Comparison of ENCODE assay signal across 9 mouse cellular contexts in genomic region chr16:33023750-33024149, GRCm38 (mm10). TPM values are rescaled to one million over a fixed set of nuclear protein-coding genes. Genes with fewer than 3 reads are reported as not detected.
DNase-seq lines count a peak whose midpoint lies in the region; ATAC-seq and TF ChIP-seq lines count a peak whose summit lies in the region.
"Had no signal": no experiment of that assay in that cellular context is flagged by ENCODE, and none has a peak within 500 bp of the region (broad histone marks: within the 10 kb centered on the region; RNA-seq: fewer than 3 reads in every experiment).

No protein-coding gene starts in this region.

- H3K79me2 ChIP-seq in CH12.LX (replicated peaks; ENCODE audit: control insufficient read depth, extremely low read depth, insufficient read depth, poor library complexity, severe bottlenecking): no peaks in the 10 kb centered on the region

- peaks cover 3 to 8% of the 10 kb centered on the region in 2 experiments; a peak in 3 of 4 replicates for H3K4me1 ChIP-seq in CH12.LX (ENCODE audit: control insufficient read depth in 1 of 2, insufficient read depth in 2 of 2)
- H3K4me1 ChIP-seq in embryonic fibroblast, embryonic 13.5 days (ENCODE audit: control insufficient read depth, insufficient read depth, low read length): no peaks in the 10 kb centered on the region
- 0 out of 2 replicates have a peak, but pooled peaks cover 3% of the 10 kb centered on the region for H3K4me1 ChIP-seq in heart, embryonic 10.5 days
- H3K4me1 ChIP-seq in liver, postnatal 0 days (ENCODE audit: insufficient read depth): no peaks in the 10 kb centered on the region

- no peaks in the 10 kb centered on the region for H3K27me3 ChIP-seq in CH12.LX (replicated peaks)
- no peaks in the 10 kb centered on the region for H3K27me3 ChIP-seq in heart, embryonic 10.5 days (ENCODE audit: insufficient read depth, poor library complexity, severe bottlenecking)
- no peaks in the 10 kb centered on the region for H3K27me3 ChIP-seq in liver, postnatal 0 days (ENCODE audit: insufficient read depth, low read length)

- H3K4me2 ChIP-seq in CH12.LX (ENCODE audit: insufficient read depth, low read depth, poor library complexity, severe bottlenecking): no peak overlapping the region
- no peak overlapping the region for H3K4me2 ChIP-seq in liver, postnatal 0 days (ENCODE audit: low read depth, low read length)

- H3K36me3 ChIP-seq in CH12.LX (replicated peaks in 1 of 2; ENCODE audit: control insufficient read depth in 1 of 2, insufficient read depth in 1 of 2, low read length in 1 of 2): peaks cover 0 to 44% of the 10 kb centered on the region in 2 experiments
- no peaks in the 10 kb centered on the region for H3K36me3 ChIP-seq in heart, embryonic 10.5 days
- H3K36me3 ChIP-seq in liver, postnatal 0 days (replicated peaks; ENCODE audit: insufficient read depth, low read length): no peaks in the 10 kb centered on the region

- in situ Hi-C loops in CH12.LX (cut with MboI; ENCODE audit: low pct_ligation_motif_present, low pct_unique_long_range_greater_than_20kb, low sequenced_read_pairs): loop anchor here (5.0 kb wide), 2 partner anchors 129 to 211 kb away; partner anchors contain the start of gene Smbd1

- WGBS in heart, embryonic 10.5 days: 5% methylated on average over 4 of the region's 4 CpGs
- 3% methylated on average over 4 of the region's 4 CpGs for WGBS in liver, postnatal 0 days (ENCODE audit: insufficient replicate concordance)

- no peak for TF ChIP-seq EP300 in CH12.LX (IDR thresholded peaks at IDR 0.05; ENCODE audit: low read length)
- no peak for TF ChIP-seq EP300 in liver, postnatal 0 days (IDR thresholded peaks at IDR 0.05; ENCODE audit: low read depth)

- H3K4me3 ChIP-seq in CH12.LX (replicated peaks in 1 of 3; ENCODE audit: low read depth in 2 of 3, low read length in 2 of 3, poor library complexity in 1 of 3): no peak overlapping the region
- no peak overlapping the region for H3K4me3 ChIP-seq in embryonic fibroblast, embryonic 13.5 days (ENCODE audit: insufficient read depth, low read length)
- no peak overlapping the region for H3K4me3 ChIP-seq in heart, embryonic 10.5 days
- no peak overlapping the region for H3K4me3 ChIP-seq in liver, postnatal 0 days (ENCODE audit: low read depth, low read length)

- peak; percentile 97 for TF ChIP-seq RAD21 in CH12.LX (IDR thresholded peaks at IDR 0.05; ENCODE audit: low read depth, low read length)

- no peak for TF ChIP-seq POLR2A in CH12.LX (IDR thresholded peaks at IDR 0.05; ENCODE audit: low read depth, low read length)
- no peak for TF ChIP-seq POLR2A in embryonic fibroblast, embryonic 13.5 days (IDR thresholded peaks at IDR 0.05; ENCODE audit: low read depth, low read length)

- no peak overlapping the region for H3K9ac ChIP-seq in CH12.LX (ENCODE audit: insufficient read depth, low read depth)
- no peak overlapping the region for H3K9ac ChIP-seq in liver, postnatal 0 days (replicated peaks)

- DNase-seq in CH12.LX (ENCODE audit: extremely low read depth): peak; percentile 94
- peak; percentile 67 to 76 for DNase-seq in adrenal gland, postnatal 4 days (ENCODE audit: low spot score in 2 of 2)
- peak; percentile 92 for DNase-seq in heart, embryonic 10.5 days (ENCODE audit: low spot score)
- DNase-seq in kidney, postnatal 25 days: peak; percentile 90 to 93
- peak; percentile 90 for DNase-seq in liver, postnatal 0 days
- DNase-seq in retina, embryonic 14.5 days (ENCODE audit: low spot score): peak; percentile 87
- DNase-seq in thymus, postnatal 36 days: peak; percentile 77 to 81

- no peak overlapping the region for H3K27ac ChIP-seq in CH12.LX (ENCODE audit: insufficient read depth, low read depth)
- no peak overlapping the region for H3K27ac ChIP-seq in embryonic fibroblast, embryonic 13.5 days (ENCODE audit: insufficient read depth, low read length)
- no peak overlapping the region for H3K27ac ChIP-seq in heart, embryonic 10.5 days
- no peak overlapping the region for H3K27ac ChIP-seq in liver, postnatal 0 days (ENCODE audit: low read depth)
- H3K27ac ChIP-seq: macrophage had no signal

- peak; percentile 75 for ATAC-seq in liver, postnatal 0 days

- TF ChIP-seq CTCF in CH12.LX (conservative IDR thresholded peaks at IDR 0.05 in 1 of 2, IDR thresholded peaks at IDR 0.05 in 1 of 2; ENCODE audit: low read depth in 2 of 2, low read length in 2 of 2): peak; percentile 99
- TF ChIP-seq CTCF in embryonic fibroblast, embryonic 13.5 days (IDR thresholded peaks at IDR 0.05; ENCODE audit: borderline replicate concordance, insufficient read depth, low read length): peak; percentile 95
- peak; percentile 98 for TF ChIP-seq CTCF in liver, postnatal 0 days (IDR thresholded peaks at IDR 0.05; ENCODE audit: low read depth)

- dilution Hi-C loops in CH12.LX (cut with MboI; ENCODE audit: extremely low pct_ligation_motif_present, extremely low pct_unique_long_range_greater_than_20kb, low sequenced_read_pairs): no loop called here

- no peaks in the 10 kb centered on the region for H3K9me3 ChIP-seq in CH12.LX (replicated peaks; ENCODE audit: low read length)
- no peaks in the 10 kb centered on the region for H3K9me3 ChIP-seq in heart, embryonic 10.5 days
- H3K9me3 ChIP-seq in liver, postnatal 0 days (ENCODE audit: low read length): no peaks in the 10 kb centered on the region

TF ChIP-seq in CH12.LX, 34 proteins besides CTCF, POLR2A, EP300 and RAD21 (continues in another document):
- TF ChIP-seq ETS1 (conservative IDR thresholded peaks at IDR 0.05; ENCODE audit: low read depth, low read length) (no peak), POLR2AphosphoS2 (IDR thresholded peaks at IDR 0.05; ENCODE audit: low read depth, low read length) (no peak), HCFC1 (IDR thresholded peaks at IDR 0.05; ENCODE audit: low read depth, low read length) (no peak), MYC (IDR thresholded peaks at IDR 0.05; ENCODE audit: low read depth, low read length) (peak; percentile 78), MAX (IDR thresholded peaks at IDR 0.05; ENCODE audit: low read length) (no peak; the same call in 1 of the 2 replicates), ELF1 (IDR thresholded peaks at IDR 0.05; ENCODE audit: low read depth, low read length) (peak; percentile 28; the same call in 1 of the 2 replicates), UBTF (IDR thresholded peaks at IDR 0.05; ENCODE audit: low read depth, low read length) (no peak), NRF1 (IDR thresholded peaks at IDR 0.05; ENCODE audit: low read depth, low read length) (no peak), MEF2A (IDR thresholded peaks at IDR 0.05; ENCODE audit: borderline replicate concordance, low read depth, low read length) (peak; percentile 29; the same call in 1 of the 2 replicates), RCOR1 (conservative IDR thresholded peaks at IDR 0.05; ENCODE audit: low read depth, low read length) (no peak), MXI1 (IDR thresholded peaks at IDR 0.05; ENCODE audit: low read depth, low read length) (peak; percentile 65), GABPA (IDR thresholded peaks at IDR 0.05; ENCODE audit: insufficient replicate concordance, low read depth, low read length) (no peak), KAT2A (IDR thresholded peaks at IDR 0.05; ENCODE audit: insufficient replicate concordance, low read length) (no peak), E2F4 (IDR thresholded peaks at IDR 0.05; ENCODE audit: insufficient replicate concordance, low read depth, low read length) (no peak), BHLHE40 (IDR thresholded peaks at IDR 0.05; ENCODE audit: low read depth, low read length) (no peak), PAX5 (IDR thresholded peaks at IDR 0.05; ENCODE audit: low read length) (no peak), NELFE (IDR thresholded peaks at IDR 0.05; ENCODE audit: low read depth, low read length) (peak; percentile 71; the same call in 1 of the 2 replicates), SIN3A (IDR thresholded peaks at IDR 0.05; ENCODE audit: low read length) (peak; percentile 2; the same call in 1 of the 2 replicates), SMC3 (IDR thresholded peaks at IDR 0.05; ENCODE audit: low read depth, low read length) (peak; percentile 96), IRF4 (IDR thresholded peaks at IDR 0.05; ENCODE audit: low read depth, low read length) (0 out of 2 replicates have a peak, but pooled peaks have one; percentile 9), ZKSCAN1 (IDR thresholded peaks at IDR 0.05; ENCODE audit: borderline replicate concordance, low read depth, low read length) (peak; percentile 22; the same call in 1 of the 2 replicates), ZC3H11A (IDR thresholded peaks at IDR 0.05; ENCODE audit: low read depth, low read length) (peak; percentile 74), ZNF384 (IDR thresholded peaks at IDR 0.05; ENCODE audit: low read depth, low read length) (peak; percentile 26; the same call in 1 of the 2 replicates)

RNA-seq across cellular contexts. Expression of gene Iqcg, which starts 32.3 kb away (rescaled TPM):
- total RNA-seq in CH12.LX (2012; rRNA removed): 3.4 and 5.0 TPM in 2 replicates
- 7.3 and 13.0 TPM in 2 replicates for total RNA-seq in CH12.LX (2014; rRNA removed)
- 21.8 and 31.3 TPM in 2 replicates for polyA plus RNA-seq in CH12.LX (2012; ENCODE audit: insufficient read length, low read depth)
- total RNA-seq in adrenal gland, postnatal 4 days (2021): 1 to 10 TPM; 2.5 to 3.6 TPM
- 1.4 and 2.1 TPM in 2 replicates for polyA plus RNA-seq in embryonic fibroblast, embryonic 13.5 days (2011; ENCODE audit: insufficient read length, low read depth, missing spikeins)
- polyA plus RNA-seq in heart, embryonic 10.5 days (2016; fragmentation: Nextera tagmentation; extraction: Ambion mirVana): 1.8 and 2.4 TPM in 2 replicates
- 0.95 and 1.1 TPM in 2 replicates for polyA plus RNA-seq in liver, postnatal 0 days (2015; fragmentation: Nextera tagmentation; extraction: Ambion mirVana)

RNA-seq across cellular contexts. Expression of gene Rpl35a, which starts 32.5 kb away (rescaled TPM):
- 3,875 and 4,003 TPM in 2 replicates for total RNA-seq in CH12.LX (2012; rRNA removed)
- 5,433 and 7,521 TPM in 2 replicates for total RNA-seq in CH12.LX (2014; rRNA removed)
- polyA plus RNA-seq in CH12.LX (2012; ENCODE audit: insufficient read length, low read depth): 3,182 and 3,281 TPM in 2 replicates
- total RNA-seq in adrenal gland, postnatal 4 days (2021): 100 to 1,000 TPM; 781 to 843 TPM
- 1,034 and 1,147 TPM in 2 replicates for polyA plus RNA-seq in embryonic fibroblast, embryonic 13.5 days (2011; ENCODE audit: insufficient read length, low read depth, missing spikeins)
- polyA plus RNA-seq in heart, embryonic 10.5 days (2016; fragmentation: Nextera tagmentation; extraction: Ambion mirVana): 737 and 843 TPM in 2 replicates
- polyA plus RNA-seq in liver, postnatal 0 days (2015; fragmentation: Nextera tagmentation; extraction: Ambion mirVana): 574 and 584 TPM in 2 replicates

RNA-seq across cellular contexts. Expression of gene Lmln, which starts 38.6 kb away (rescaled TPM):
- total RNA-seq in CH12.LX (2012; rRNA removed) (3.2 and 3.7 TPM in 2 replicates), CH12.LX (2014; rRNA removed) (1.5 and 1.7 TPM in 2 replicates)
- 2.6 and 3.2 TPM in 2 replicates for polyA plus RNA-seq in CH12.LX (2012; ENCODE audit: insufficient read length, low read depth)
- total RNA-seq in adrenal gland, postnatal 4 days (2021): 10 to 100 TPM; 14.1 to 15.1 TPM
- 1.9 and 2.4 TPM in 2 replicates for polyA plus RNA-seq in embryonic fibroblast, embryonic 13.5 days (2011; ENCODE audit: insufficient read length, low read depth, missing spikeins)
- 3.0 and 3.3 TPM in 2 replicates for polyA plus RNA-seq in heart, embryonic 10.5 days (2016; fragmentation: Nextera tagmentation; extraction: Ambion mirVana)
- 0.44 and 1.2 TPM in 2 replicates for polyA plus RNA-seq in liver, postnatal 0 days (2015; fragmentation: Nextera tagmentation; extraction: Ambion mirVana)
